Mouse (Mus musculus) bone marrow, adult 2 months (tissue): ENCODE results near the gene Gabbr1.

Experiments used
- CTCF ChIP-seq: fragments of 200-500 bp; IDR thresholded peaks from 2 replicates; pipeline ENCODE4 v1.5.1; 2011; ENCODE audit warnings: low read length, control low read depth; ENCODE audit not compliant: control insufficient read depth, insufficient read depth
- POLR2A ChIP-seq: fragments of 200-500 bp; IDR thresholded peaks from 2 replicates; pipeline ENCODE4 v1.6.1; 2011; ENCODE audit warnings: low read depth, mild to moderate bottlenecking, control low read depth, low read length, borderline replicate concordance; ENCODE audit not compliant: control insufficient read depth

- TF ChIP-seq POLR2A, result no peak
- TF ChIP-seq CTCF, result no peak
Measured at GRCm38 (mm10) chr17:37028212-37028611, 17.6 kb upstream of the Gabbr1 start.
